Mouse (Mus musculus) activated CD4-positive, CD25-positive, alpha-beta regulatory T cell, adult 4 months (primary cell): ENCODE data around the gene Armh4. TPM values are rescaled to one million over a fixed set of nuclear protein-coding genes. Genes with fewer than 3 reads are reported as not detected.
"Not testable (repeated sequence)": the region's sequence is repeated elsewhere in the genome, so short reads cannot be mapped to it uniquely, and the experiment has no call there.

Experiments used
- ATAC-seq: one replicate; pipeline ENCODE4 v1.8.0; 2017
- polyA plus RNA-seq, 2 experiments: library from polyadenylated mRNA; unstranded; fragments of 100-300 nt; shearing (Covaris generic); gene quantifications; one replicate each; pipeline ENCODE4 v1.2.1; 2017

Armh4 gene
- not detected for polyA plus RNA-seq

GRCm38 (mm10) chr14:49782715-49783531 is at the start of gene Armh4:
TSS of gene Armh4 (minus strand) at chr14:49783383.
- ATAC-seq: no peak

- no peak for ATAC-seq
Measured at GRCm38 (mm10) chr14:49829192-49830171, 46.3 kb upstream of the Armh4 start.

GRCm38 (mm10) chr14:49819721-49820440 is 36.7 kb upstream of the Armh4 start:
- ATAC-seq: not testable (repeated sequence)

- not testable (repeated sequence) for ATAC-seq
Measured at GRCm38 (mm10) chr14:49818713-49819208, 35.6 kb upstream of the Armh4 start.

- not testable (repeated sequence) for ATAC-seq
Measured at GRCm38 (mm10) chr14:49812966-49813365, 29.8 kb upstream of the Armh4 start.

DNA sequence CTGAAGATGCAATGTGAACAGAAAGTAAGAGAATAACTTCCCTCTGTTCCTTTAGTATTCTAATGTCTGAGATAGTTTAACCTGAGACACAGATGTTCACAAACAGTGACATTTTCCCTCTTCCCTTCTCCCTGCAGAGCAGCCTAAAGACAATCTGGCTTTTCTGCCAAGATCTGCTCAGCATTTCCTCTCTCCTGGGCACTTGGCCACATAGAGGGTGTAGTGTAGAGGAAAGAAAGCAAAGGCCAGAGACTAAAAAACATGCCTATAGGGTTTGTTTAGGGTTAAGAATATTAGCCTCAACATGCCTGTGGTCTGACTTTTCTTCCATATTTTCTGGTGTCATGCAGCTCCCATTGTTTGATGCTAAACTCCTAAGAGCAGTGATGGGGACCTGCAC is 21.9 kb upstream of the Armh4 start:
- not testable (repeated sequence) for ATAC-seq

DNA sequence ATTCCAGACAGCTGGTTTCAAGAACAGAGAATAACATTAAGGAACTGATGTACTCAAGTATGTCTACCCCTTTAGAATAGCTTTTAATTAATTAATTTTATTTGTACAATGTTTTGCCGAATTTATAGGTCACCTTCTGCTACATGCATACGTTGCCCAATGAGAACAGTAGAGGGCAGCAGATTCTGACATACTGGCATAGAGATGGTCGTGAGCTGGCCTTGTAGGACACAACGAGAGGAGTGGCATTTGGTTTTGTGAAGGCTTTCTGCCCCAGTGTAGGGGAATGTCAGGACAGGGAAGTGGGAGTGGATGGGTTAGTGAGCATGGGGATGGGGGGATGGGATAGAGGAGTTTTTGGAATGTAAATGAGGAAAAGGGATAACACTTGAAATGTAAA is 18.3 kb upstream of the Armh4 start:
- ATAC-seq: no peak

DNA sequence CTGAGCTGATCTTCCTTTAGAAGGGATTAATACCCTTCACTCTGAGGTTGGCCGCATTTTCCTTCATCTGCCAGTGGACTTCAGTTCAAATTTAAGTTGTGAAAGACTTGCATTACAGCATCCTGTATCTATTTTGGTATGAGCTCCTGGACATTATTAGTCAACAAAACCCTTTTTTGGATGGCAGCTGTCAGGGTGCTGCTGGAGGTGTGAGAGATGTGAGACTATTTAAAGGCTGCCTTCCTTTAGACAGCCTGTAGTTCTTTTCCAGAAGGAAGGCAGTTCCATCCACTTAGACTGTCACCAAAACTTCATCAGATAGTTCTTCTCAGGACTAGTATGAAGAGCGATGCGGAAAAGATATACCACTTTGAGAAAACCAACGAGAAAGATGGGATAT is 10.8 kb upstream of the Armh4 start:
- ATAC-seq: no peak

- ATAC-seq: no peak
Measured at GRCm38 (mm10) chr14:49790542-49790941, 7.4 kb upstream of the Armh4 start.

- ATAC-seq: no peak
Measured at GRCm38 (mm10) chr14:49785793-49786192, 2.6 kb upstream of the Armh4 start.

DNA sequence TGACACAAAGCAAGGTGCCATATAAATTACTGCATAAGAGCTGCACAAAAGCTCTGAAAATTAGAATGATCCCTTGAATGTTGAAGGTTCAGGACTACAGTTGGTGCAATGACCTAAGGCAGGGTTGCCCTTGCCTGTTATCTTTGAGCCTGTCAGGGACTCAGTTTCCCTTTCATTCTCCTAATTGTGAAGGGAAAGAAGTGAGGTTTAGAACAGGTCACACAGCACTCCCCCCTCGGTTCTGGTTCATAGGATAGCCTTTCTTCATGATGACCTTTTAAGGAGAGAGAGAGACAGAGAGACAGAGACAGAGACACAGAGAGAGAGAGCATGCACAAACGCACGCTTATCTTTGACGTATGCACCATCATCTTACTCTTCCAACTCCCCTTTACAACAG is 683 bp upstream of the Armh4 start:
- no peak for ATAC-seq

- ATAC-seq: no peak
Measured at GRCm38 (mm10) chr14:49780416-49780815, 2.8 kb downstream of the Armh4 start.

GRCm38 (mm10) chr14:49777539-49777938 is 5.6 kb downstream of the Armh4 start:
- ATAC-seq: not testable (repeated sequence)

DNA sequence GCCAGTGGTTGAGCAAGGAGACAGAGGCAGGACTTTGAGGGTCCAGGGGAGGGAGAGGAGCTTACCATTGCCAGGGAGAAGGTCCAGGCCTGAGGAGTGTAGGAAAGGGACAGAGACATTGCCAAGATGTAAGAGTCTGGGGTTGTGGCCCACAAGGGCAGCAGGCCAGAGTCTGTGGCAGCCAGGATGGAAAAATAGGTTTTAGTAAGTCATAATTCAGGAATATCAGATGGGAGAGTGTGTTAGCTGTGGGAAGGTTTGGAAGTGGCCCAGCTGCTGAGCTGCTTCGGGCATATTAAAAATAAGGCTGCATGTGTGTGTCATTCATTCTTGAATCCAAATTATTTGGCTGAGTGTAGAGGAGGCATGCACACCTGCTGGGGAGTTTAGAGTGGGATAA is 11.4 kb downstream of the Armh4 start:
- ATAC-seq: no peak

GRCm38 (mm10) chr14:49766601-49767000 is 16.6 kb downstream of the Armh4 start:
- ATAC-seq: no peak

- no peak for ATAC-seq
Measured at GRCm38 (mm10) chr14:49755845-49756244, 27.3 kb downstream of the Armh4 start.

DNA sequence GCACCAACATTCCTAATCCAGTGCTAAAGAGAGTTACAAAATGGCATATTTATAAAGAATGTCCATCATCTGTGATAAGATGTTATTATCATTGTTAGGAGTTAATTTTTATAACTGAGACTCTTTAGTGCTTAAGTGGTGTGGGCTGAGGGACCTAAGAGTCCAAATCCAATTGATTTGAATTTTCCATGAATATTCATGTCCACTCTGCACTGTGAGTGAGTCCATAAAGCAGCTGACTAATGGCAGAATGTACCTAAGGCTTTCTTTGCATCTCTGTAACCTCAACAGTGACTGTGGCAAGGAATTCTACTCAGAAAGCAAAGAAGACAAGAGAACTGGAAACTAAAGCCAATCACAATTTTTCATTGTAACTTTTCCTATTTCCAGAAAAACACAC is 30.6 kb downstream of the Armh4 start:
- no peak for ATAC-seq

DNA sequence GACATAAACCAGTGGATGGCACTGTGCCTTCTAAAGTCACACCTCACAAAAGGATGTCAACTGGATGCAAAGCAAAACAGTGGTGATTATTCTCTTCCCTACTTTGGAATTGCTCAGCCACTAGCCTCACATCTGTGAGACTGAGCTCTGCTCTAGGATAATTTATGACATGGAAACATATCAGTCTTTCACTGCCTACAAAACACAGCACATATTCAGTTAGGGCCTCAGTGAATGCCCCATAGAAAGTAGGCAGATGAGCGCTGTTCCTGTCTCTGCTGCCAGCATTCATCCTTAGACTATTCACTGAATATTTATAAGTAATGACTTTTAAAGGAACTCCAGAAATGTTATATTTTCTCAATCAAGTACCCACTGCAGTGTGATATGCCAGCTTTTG is 37.3 kb downstream of the Armh4 start:
- ATAC-seq: no peak

DNA sequence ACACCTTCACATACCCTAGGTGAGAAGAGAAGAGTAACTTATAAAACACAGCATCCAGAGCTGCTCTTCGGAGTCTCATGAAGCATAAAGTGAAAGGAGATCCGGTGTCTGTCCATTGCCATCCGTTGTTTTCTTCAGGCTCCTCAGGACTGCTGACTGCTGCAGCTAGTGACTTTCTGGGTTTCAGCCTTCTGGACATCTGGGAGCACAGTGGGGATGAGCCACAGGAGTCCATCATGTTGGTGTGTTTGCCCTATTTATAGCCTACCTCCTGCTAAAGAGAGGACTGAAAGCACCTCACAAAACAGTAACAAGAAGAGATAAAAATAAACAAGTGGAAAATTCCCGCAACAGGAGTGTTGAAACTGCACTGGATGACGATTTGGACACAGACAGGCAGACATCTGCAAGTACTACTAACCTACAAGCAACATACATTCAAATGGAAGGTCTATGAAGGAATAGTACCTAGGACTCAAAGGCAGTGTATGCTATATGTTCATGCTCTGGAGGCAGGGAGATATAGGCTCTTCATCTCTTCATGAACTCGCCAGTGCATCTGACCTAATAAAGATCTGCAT is 39.1 kb downstream of the Armh4 start:
- no peak for ATAC-seq

DNA sequence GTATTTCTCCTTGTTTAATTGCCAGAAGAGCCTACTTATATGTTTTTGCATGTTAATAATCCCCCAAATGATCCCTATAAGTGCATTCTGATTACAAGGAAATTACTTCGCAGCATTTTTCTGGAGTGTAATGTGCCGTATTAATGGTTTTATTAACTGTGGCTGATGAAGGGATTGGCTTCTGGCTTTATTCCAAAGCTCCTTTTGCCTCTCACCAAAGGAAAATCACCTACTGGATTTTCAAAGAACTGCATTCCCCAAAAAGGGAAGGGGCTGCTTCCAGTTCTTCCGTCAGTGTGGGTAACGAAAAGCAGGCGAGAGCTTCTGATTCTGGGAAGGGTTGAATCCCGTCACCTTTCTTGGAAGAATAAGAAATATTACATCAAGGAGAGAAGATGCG is 43.9 kb downstream of the Armh4 start:
- ATAC-seq: no peak

DNA sequence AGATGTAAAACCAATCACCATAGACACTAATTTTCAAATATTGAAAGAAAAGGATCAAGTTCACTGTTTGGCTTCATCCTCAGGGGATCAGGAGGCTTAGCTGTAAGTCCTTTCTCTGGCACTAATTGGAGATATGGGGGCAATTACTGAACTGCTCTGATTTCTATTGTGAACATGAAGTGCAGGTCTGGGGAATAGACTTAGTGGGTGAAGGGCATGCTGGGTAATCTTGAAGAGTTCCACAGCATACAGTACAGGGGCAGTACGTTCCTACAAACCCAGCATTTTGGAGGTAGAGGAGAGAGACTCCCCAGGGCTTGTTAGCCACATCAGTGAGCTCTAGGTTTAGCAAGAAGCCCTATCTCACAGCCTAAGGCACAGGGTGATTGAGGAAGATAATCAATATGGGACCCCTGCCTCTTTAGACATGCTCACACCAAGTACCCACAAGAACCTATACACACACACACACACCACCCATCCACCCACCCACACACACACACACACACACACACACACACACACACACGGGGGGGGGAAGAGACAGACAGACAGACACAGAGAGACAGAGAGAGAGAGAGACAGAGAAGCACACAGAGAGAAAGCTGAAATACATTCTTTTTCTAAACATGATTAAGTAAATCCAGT is 44.6 kb downstream of the Armh4 start:
- no peak for ATAC-seq

GRCm38 (mm10) chr14:49733950-49734349 is 49.2 kb downstream of the Armh4 start:
- ATAC-seq: no peak
